Mouse (Mus musculus): ENCODE results near the gene Cdkal1. TPM values are rescaled to one million over a fixed set of nuclear protein-coding genes. Genes with fewer than 3 reads are reported as not detected.

Gene Cdkal1
- total and polyA plus RNA-seq, 3 experiments: 3.9 to 30.3 (median 29.9) TPM

DNA sequence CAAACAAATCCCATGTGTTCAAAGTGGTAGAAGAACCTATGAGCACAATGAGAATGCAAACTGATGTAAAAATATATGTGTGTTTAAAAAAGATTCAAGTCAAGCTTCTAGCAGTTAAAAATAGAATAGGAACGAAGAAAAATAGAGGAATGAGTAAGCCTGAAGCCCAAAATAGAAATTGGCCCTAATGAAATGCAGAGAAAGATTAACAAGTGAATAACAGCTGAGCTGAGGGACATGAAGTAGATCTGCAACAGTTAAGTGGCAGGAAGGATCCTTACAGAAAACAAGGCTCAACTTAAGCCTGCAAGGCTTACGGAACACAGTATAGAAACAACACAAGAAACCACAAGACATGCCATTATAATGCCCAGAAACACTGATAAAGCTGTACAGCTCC is 205.9 kb downstream of the Cdkal1 start:
- 51% methylated on average over 2 of the region's 2 CpGs for WGBS
- no peaks in the 10 kb centered on the region for H3K27me3 ChIP-seq (ENCODE audit: control insufficient read depth, insufficient read depth, low read length)
- intact Hi-C loops (cut with DNase I): no loop called here
- no peak for TF ChIP-seq POLR2A (IDR thresholded peaks at IDR 0.05; ENCODE audit: insufficient read depth, low read depth, low read length)
- TF ChIP-seq EP300 (IDR thresholded peaks at IDR 0.05; ENCODE audit: insufficient read depth, low read depth, low read length): no peak
- no peak for TF ChIP-seq CTCF (IDR thresholded peaks at IDR 0.05)
- peaks cover 8% of the 10 kb centered on the region for H3K4me1 ChIP-seq (ENCODE audit: control insufficient read depth, insufficient read depth, low read length)
- H3K27ac ChIP-seq: peak overlapping the region; percentile 81
- peaks cover 14% of the 10 kb centered on the region for H3K36me3 ChIP-seq (ENCODE audit: control insufficient read depth, insufficient read depth, low read length)
- no peaks in the 10 kb centered on the region for H3K79me2 ChIP-seq (replicated peaks; ENCODE audit: control insufficient read depth, insufficient read depth, low read length)
- H3K9ac ChIP-seq (ENCODE audit: low read depth, low read length): no peak overlapping the region
- H3K4me3 ChIP-seq: no peak overlapping the region
- DNase-seq: no peak

DNA sequence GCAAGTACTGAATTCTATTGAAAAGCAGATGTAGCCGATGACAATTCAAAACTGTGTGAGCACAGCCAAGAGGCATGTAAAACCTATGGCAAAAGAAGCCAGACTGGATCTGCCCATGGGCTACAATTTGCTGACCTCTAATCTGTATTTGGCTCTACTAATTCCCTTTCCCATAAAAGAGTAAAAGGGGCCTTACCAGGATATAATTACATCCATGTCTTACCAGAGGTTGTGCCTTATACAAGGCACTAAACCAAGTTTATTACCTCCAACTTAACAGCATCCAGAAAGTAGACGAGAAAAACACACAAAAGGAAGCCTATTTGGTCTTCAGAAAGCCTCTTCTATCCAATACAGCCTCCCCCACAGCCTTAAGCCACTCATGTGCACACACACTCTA is 213.2 kb downstream of the Cdkal1 start:
- no peak for TF ChIP-seq POLR2A (IDR thresholded peaks at IDR 0.05; ENCODE audit: insufficient read depth, low read depth, low read length)
- no peak for TF ChIP-seq EP300 (IDR thresholded peaks at IDR 0.05; ENCODE audit: insufficient read depth, low read depth, low read length)
- no peak for TF ChIP-seq CTCF (IDR thresholded peaks at IDR 0.05)
- peaks cover 2% of the 10 kb centered on the region for H3K36me3 ChIP-seq (ENCODE audit: control insufficient read depth, insufficient read depth, low read length)
- H3K27ac ChIP-seq: no peak overlapping the region
- DNase-seq: no peak
- H3K4me1 ChIP-seq (ENCODE audit: control insufficient read depth, insufficient read depth, low read length): peaks cover 10% of the 10 kb centered on the region
- 86% methylated on average over 2 of the region's 2 CpGs for WGBS
- no peaks in the 10 kb centered on the region for H3K27me3 ChIP-seq (ENCODE audit: control insufficient read depth, insufficient read depth, low read length)
- no peak overlapping the region for H3K9ac ChIP-seq (ENCODE audit: low read depth, low read length)
- H3K4me3 ChIP-seq: no peak overlapping the region
- H3K79me2 ChIP-seq (replicated peaks; ENCODE audit: control insufficient read depth, insufficient read depth, low read length): no peaks in the 10 kb centered on the region
- intact Hi-C loops (cut with DNase I): no loop called here

DNA sequence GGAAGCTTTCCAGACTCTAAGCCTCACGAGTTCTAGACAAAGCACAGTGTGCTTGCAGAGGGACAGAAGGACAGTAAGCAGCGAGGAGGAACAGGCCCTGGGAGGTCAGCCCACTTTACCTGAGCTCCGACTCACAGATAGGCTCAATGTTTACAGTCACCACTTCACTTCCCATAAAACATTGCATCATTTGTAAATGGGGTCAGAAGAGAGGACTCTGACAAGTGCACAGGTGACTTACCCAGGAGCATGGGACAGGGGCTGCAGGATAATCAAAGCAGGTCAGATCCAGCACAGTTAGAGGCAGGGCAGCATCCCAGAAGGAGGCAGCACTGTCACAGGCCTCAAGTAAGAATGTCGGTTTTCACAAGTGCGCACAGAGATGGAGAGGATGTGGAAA is 214.3 kb downstream of the Cdkal1 start:
- Histone ChIP-seq H3K36me3 (ENCODE audit: control insufficient read depth, insufficient read depth, low read length) (peaks cover 2% of the 10 kb centered on the region), H3K9ac (ENCODE audit: low read depth, low read length) (no peak overlapping the region), H3K27me3 (ENCODE audit: control insufficient read depth, insufficient read depth, low read length) (no peaks in the 10 kb centered on the region), H3K4me1 (ENCODE audit: control insufficient read depth, insufficient read depth, low read length) (peaks cover 10% of the 10 kb centered on the region), H3K27ac (no peak overlapping the region), H3K4me3 (no peak overlapping the region), H3K79me2 (replicated peaks; ENCODE audit: control insufficient read depth, insufficient read depth, low read length) (no peaks in the 10 kb centered on the region)
- TF ChIP-seq EP300 (IDR thresholded peaks at IDR 0.05; ENCODE audit: insufficient read depth, low read depth, low read length) (no peak), CTCF (IDR thresholded peaks at IDR 0.05) (no peak)
- DNase-seq: no peak
- intact Hi-C loops (cut with DNase I): no loop called here
- 77% methylated on average over 5 of the region's 5 CpGs for WGBS

DNA sequence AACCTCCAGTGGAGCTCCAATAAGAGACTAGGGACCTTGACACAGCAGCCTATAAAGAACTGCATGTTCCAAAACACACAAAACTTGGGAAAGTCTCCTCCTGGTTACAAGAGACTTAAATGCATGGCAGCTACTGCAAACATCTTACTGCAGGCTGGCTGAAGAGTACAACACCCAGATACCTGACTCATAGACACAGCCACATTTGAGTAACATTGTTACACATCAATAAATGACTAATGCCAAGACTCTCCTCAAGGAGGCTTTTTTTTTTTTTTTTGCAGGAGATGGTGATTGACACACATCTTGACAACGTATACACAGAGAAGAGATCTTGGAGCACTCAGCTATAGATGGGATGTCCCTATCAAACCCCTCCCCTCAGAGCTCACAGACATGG is 215.3 kb downstream of the Cdkal1 start:
- intact Hi-C loops (cut with DNase I): no loop called here

DNA sequence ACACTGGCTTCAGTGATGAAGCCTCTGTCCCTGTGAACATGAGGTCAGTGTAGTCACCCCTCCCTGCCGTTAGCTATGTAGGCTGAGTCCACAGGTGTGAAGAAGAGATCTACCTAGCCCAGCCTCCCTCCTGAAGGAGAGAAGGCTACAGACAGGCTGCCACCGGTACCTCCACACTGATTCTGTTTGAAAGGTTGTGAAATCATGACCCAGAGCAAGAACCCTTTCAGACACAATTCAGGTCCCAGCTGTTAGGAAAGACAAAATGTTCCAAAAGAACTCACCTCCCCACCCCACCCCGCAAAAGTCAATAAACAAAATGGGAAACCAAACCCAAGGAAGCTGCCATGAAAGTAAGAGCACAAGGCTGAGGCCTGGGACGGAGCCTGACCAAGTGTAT is 217.2 kb downstream of the Cdkal1 start:
- no peak for TF ChIP-seq POLR2A (IDR thresholded peaks at IDR 0.05; ENCODE audit: insufficient read depth, low read depth, low read length)
- no peak for TF ChIP-seq EP300 (IDR thresholded peaks at IDR 0.05; ENCODE audit: insufficient read depth, low read depth, low read length)
- TF ChIP-seq CTCF (IDR thresholded peaks at IDR 0.05): no peak
- Histone ChIP-seq H3K27me3 (ENCODE audit: control insufficient read depth, insufficient read depth, low read length) (no peaks in the 10 kb centered on the region), H3K79me2 (replicated peaks; ENCODE audit: control insufficient read depth, insufficient read depth, low read length) (no peaks in the 10 kb centered on the region), H3K9ac (ENCODE audit: low read depth, low read length) (no peak overlapping the region), H3K4me1 (ENCODE audit: control insufficient read depth, insufficient read depth, low read length) (peaks cover 5% of the 10 kb centered on the region), H3K27ac (peak overlapping the region; percentile 79), H3K4me3 (no peak overlapping the region), H3K36me3 (ENCODE audit: control insufficient read depth, insufficient read depth, low read length) (peaks cover 2% of the 10 kb centered on the region)
- intact Hi-C loops (cut with DNase I): no loop called here
- WGBS: 72% methylated on average over 4 of the region's 4 CpGs
- no peak for DNase-seq

More for the DNA sequence above, 215.3 kb downstream of the Cdkal1 start:
- Histone ChIP-seq H3K27ac (no peak overlapping the region), H3K36me3 (ENCODE audit: control insufficient read depth, insufficient read depth, low read length) (peaks cover 2% of the 10 kb centered on the region), H3K4me3 (no peak overlapping the region), H3K27me3 (ENCODE audit: control insufficient read depth, insufficient read depth, low read length) (no peaks in the 10 kb centered on the region), H3K79me2 (replicated peaks; ENCODE audit: control insufficient read depth, insufficient read depth, low read length) (no peaks in the 10 kb centered on the region), H3K9ac (ENCODE audit: low read depth, low read length) (no peak overlapping the region), H3K4me1 (ENCODE audit: control insufficient read depth, insufficient read depth, low read length) (peaks cover 7% of the 10 kb centered on the region)
- WGBS: 96% methylated on average over 1 of the region's 1 CpGs
- DNase-seq: no peak
- TF ChIP-seq POLR2A (IDR thresholded peaks at IDR 0.05; ENCODE audit: insufficient read depth, low read depth, low read length): no peak
- TF ChIP-seq EP300 (IDR thresholded peaks at IDR 0.05; ENCODE audit: insufficient read depth, low read depth, low read length): no peak

DNA sequence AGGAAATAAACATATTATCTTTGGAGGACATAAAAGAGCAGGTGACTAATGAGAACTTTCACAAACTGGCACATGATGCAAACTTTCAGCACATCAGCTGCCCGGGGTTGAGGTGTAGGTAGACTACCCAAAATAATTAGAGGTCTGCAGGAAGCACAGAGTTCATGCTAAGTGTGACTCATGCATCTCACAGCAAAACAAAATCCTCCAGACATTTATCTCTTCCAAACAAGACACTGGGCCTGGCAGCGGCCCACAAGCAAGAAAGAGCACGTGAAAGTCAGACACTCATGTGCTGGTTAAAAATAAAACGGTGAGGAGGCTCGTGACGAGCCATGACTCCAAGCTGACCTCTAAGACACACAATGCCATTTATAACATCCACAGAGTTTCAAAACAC is 217.7 kb downstream of the Cdkal1 start:
- no peak overlapping the region for H3K9ac ChIP-seq (ENCODE audit: low read depth, low read length)
- peak overlapping the region; percentile 79 for H3K27ac ChIP-seq
- H3K79me2 ChIP-seq (replicated peaks; ENCODE audit: control insufficient read depth, insufficient read depth, low read length): no peaks in the 10 kb centered on the region
- intact Hi-C loops (cut with DNase I): no loop called here
- H3K4me3 ChIP-seq: no peak overlapping the region
- H3K27me3 ChIP-seq (ENCODE audit: control insufficient read depth, insufficient read depth, low read length): no peaks in the 10 kb centered on the region
- peak; percentile 62 to 77 for DNase-seq
- 12% methylated on average over 6 of the region's 6 CpGs for WGBS
- peaks cover 2% of the 10 kb centered on the region for H3K36me3 ChIP-seq (ENCODE audit: control insufficient read depth, insufficient read depth, low read length)
- peaks cover 5% of the 10 kb centered on the region for H3K4me1 ChIP-seq (ENCODE audit: control insufficient read depth, insufficient read depth, low read length)
- TF ChIP-seq CTCF (IDR thresholded peaks at IDR 0.05) (no peak), EP300 (IDR thresholded peaks at IDR 0.05; ENCODE audit: insufficient read depth, low read depth, low read length) (peak; percentile 84), POLR2A (IDR thresholded peaks at IDR 0.05; ENCODE audit: insufficient read depth, low read depth, low read length) (no peak)
